Mouse (Mus musculus): Measurements from ENCODE around the gene Adipoq. TPM values are rescaled to one million over a fixed set of nuclear protein-coding genes. Genes with fewer than 3 reads are reported as not detected.

Adipoq gene
- polyA plus RNA-seq, 1 experiment from 2014 or later, result not detected

DNA sequence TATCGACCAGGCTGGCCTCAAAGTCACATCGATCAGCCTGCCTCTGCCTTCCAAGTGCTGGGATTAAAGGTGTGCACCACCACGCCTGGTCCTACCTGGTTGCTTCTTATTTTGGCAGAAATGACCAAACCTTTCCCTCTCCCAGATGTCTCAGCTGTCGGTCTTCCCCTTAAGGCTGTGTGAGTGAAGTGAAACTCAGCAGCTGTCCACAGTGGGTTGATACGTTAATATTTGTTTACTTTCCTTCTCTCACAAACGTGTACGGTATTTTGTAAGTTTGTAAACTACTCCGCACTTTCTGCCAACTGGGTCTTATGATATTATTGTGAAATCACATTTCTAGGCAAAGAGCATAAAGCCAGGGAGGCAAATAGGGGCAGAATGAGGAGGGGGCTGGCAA, 3.1 kb downstream of the Adipoq start:
- Histone ChIP-seq H3K27me3 (no peaks in the 10 kb centered on the region), H3K9me3 (no peaks in the 10 kb centered on the region), H3K4me3 (no peak overlapping the region), H3K4me1 (replicated peaks) (no peaks in the 10 kb centered on the region), H3K9ac (no peak overlapping the region), H3K4me2 (no peak overlapping the region), H3K36me3 (no peaks in the 10 kb centered on the region), H3K27ac (replicated peaks) (no peak overlapping the region)
- 90% methylated on average over 8 of the region's 8 CpGs for WGBS
- no peak for ATAC-seq (ENCODE audit: low read depth)

DNA sequence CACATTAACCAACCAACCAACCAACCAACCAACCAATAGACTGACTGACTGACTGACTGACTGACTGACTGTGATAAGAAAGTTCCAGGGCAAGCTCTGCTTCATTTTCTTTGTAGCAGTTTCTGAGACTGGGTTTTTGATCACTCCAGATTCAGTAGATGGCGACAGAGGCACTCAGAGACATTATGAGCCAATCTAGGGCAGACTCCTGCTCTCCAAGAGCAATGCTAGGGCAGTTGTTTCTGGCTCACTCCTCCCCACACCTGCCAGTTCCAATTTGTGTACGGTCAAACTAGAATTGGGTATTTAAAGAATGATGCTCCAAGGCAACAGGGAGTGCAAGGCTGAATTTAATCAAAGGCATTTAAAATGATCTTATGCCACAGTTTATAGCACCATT, 5.1 kb downstream of the Adipoq start:
- Histone ChIP-seq H3K4me1 (replicated peaks) (no peaks in the 10 kb centered on the region), H3K36me3 (no peaks in the 10 kb centered on the region), H3K4me3 (no peak overlapping the region), H3K27ac (replicated peaks) (no peak overlapping the region), H3K27me3 (no peaks in the 10 kb centered on the region), H3K4me2 (no peak overlapping the region), H3K9ac (no peak overlapping the region), H3K9me3 (no peaks in the 10 kb centered on the region)
- ATAC-seq (ENCODE audit: low read depth), result no peak
- 39% methylated on average over 2 of the region's 2 CpGs for WGBS

DNA sequence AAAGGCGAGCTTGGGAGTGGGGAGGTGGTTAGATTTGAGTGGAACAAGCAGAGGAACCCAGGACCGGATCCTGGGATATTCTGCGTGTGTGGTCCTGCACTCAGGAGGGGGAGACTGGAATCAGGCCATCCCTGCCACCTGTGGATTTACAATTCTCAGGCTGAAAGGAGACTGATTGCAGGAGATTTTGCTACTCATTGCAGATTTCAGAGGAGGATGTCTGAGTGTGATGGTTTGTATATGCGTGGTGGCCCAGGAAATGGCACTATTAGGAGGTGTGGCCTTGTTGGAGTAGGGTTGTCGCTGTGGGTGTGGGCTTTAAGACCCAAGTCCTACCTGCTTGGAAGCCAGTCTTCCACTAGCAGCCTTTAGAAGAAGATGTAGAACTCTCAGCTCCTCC, 7.9 kb downstream of the Adipoq start:
- H3K9me3 ChIP-seq, result no peaks in the 10 kb centered on the region
- 76% methylated on average over 5 of the region's 5 CpGs for WGBS
- no peaks in the 10 kb centered on the region for H3K4me1 ChIP-seq (replicated peaks)
- H3K27ac ChIP-seq (replicated peaks), result no peak overlapping the region
- no peak overlapping the region for H3K4me2 ChIP-seq
- no peak overlapping the region for H3K4me3 ChIP-seq
- no peaks in the 10 kb centered on the region for H3K27me3 ChIP-seq
- no peaks in the 10 kb centered on the region for H3K36me3 ChIP-seq
- no peak overlapping the region for H3K9ac ChIP-seq
- ATAC-seq (ENCODE audit: low read depth), result no peak

DNA sequence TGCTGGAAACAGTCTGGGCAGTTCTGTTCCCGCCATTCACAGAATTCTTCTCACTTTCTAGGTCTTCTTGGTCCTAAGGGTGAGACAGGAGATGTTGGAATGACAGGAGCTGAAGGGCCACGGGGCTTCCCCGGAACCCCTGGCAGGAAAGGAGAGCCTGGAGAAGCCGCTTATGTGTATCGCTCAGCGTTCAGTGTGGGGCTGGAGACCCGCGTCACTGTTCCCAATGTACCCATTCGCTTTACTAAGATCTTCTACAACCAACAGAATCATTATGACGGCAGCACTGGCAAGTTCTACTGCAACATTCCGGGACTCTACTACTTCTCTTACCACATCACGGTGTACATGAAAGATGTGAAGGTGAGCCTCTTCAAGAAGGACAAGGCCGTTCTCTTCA, 10.7 kb downstream of the Adipoq start:
- H3K4me1 ChIP-seq (replicated peaks), result no peaks in the 10 kb centered on the region
- H3K27me3 ChIP-seq, result no peaks in the 10 kb centered on the region
- H3K9ac ChIP-seq, result no peak overlapping the region
- 94% methylated on average over 13 of the region's 13 CpGs for WGBS
- H3K36me3 ChIP-seq, result no peaks in the 10 kb centered on the region
- no peak overlapping the region for H3K4me3 ChIP-seq
- no peaks in the 10 kb centered on the region for H3K9me3 ChIP-seq
- H3K4me2 ChIP-seq, result no peak overlapping the region
- no peak for ATAC-seq (ENCODE audit: low read depth)
- no peak overlapping the region for H3K27ac ChIP-seq (replicated peaks)

DNA sequence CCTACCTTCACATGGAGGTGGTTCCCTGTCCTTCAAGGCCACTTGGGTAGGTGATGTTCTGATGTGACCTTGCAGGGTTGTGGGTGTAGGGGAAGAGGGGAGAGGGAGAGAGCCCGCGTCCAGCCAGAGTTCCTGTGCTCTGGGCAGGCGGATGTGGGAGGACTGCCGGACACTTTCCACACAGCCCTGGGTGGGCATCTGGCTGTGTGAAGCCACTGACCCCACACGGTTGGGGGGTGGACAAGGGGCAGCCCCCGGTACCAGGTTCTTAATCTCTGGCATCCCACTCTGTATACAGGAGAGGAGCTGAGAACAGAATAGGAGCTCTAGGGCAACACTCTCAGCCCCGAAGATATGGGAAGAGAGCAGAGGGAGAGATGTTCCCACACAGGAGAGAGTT, 12.0 kb downstream of the Adipoq start:
- Histone ChIP-seq H3K4me3 (no peak overlapping the region), H3K36me3 (no peaks in the 10 kb centered on the region), H3K4me2 (no peak overlapping the region), H3K27ac (replicated peaks) (no peak overlapping the region), H3K27me3 (no peaks in the 10 kb centered on the region), H3K4me1 (replicated peaks) (no peaks in the 10 kb centered on the region), H3K9me3 (no peaks in the 10 kb centered on the region), H3K9ac (no peak overlapping the region)
- 88% methylated on average over 7 of the region's 7 CpGs for WGBS
- ATAC-seq (ENCODE audit: low read depth), result no peak

DNA sequence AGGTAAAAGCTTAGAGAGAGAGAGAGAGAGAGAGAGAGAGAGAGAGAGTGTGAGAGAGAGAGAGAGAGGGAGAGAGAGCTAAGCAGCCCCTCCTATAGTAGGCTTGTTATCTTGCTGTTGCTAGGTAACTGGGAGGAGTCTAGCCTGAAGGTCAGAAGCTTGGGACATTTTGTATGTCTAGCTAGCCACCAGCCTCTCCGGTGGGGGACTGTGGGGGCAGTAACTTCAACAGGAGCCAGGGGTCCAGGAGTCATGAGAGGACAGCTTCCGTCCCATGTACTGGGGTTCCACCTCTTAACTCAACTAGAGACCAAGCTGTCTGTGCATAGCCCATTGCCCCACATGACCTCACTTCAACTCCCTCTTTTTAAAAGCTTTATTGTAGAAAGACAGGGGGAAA, 12.6 kb downstream of the Adipoq start:
- Histone ChIP-seq H3K36me3 (no peaks in the 10 kb centered on the region), H3K27ac (replicated peaks) (no peak overlapping the region), H3K9ac (no peak overlapping the region), H3K4me1 (replicated peaks) (no peaks in the 10 kb centered on the region), H3K4me2 (no peak overlapping the region), H3K27me3 (no peaks in the 10 kb centered on the region), H3K4me3 (no peak overlapping the region), H3K9me3 (no peaks in the 10 kb centered on the region)
- ATAC-seq (ENCODE audit: low read depth), result no peak
- WGBS, result 81% methylated on average over 2 of the region's 2 CpGs

DNA sequence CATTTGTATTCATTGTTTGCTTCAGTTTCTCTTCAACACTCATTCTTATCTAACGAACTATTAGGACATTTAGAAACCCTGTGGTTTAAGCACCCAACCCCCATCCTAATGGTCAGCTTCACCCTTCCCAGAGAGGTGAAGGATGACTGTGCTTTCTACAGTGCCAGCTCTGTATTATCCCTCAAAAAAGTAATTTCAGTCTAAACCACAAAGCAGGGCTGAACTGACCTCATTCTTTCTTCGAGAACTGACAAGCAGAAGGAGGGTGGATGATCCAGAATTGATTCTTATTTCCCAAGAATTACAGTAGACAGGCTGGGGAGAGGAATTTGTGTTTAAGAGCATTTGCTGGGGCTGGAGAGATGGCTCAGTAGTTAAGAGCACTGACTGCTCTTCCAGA, 13.4 kb downstream of the Adipoq start:
- no peaks in the 10 kb centered on the region for H3K27me3 ChIP-seq

DNA sequence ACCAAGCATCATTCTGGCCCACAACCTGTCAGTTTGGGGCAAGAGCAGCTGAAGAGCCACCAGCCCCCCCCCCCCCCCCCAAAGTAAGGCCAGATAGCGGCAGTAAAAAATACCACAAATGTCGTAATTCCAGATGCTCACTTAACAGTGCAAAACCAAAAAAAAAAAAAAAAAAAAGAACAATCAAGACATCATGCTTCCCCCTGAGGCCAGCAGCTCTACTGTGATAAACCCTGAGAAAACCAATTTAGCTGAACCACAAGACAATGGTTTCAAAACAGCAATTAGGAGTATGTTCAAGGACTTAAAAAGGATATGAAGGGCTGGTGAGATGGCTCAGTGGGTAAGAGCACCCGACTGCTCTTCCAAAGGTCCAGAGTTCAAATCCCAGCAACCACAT, 15.8 kb downstream of the Adipoq start:
- Histone ChIP-seq H3K4me1 (replicated peaks) (no peaks in the 10 kb centered on the region), H3K27me3 (no peaks in the 10 kb centered on the region), H3K36me3 (no peaks in the 10 kb centered on the region), H3K4me3 (no peak overlapping the region), H3K27ac (replicated peaks) (no peak overlapping the region), H3K9me3 (no peaks in the 10 kb centered on the region), H3K9ac (no peak overlapping the region), H3K4me2 (no peak overlapping the region)
- WGBS, result 85% methylated on average over 3 of the region's 3 CpGs
- ATAC-seq (ENCODE audit: low read depth), result no peak

More for the DNA sequence above, 13.4 kb downstream of the Adipoq start:
- no peaks in the 10 kb centered on the region for H3K4me1 ChIP-seq (replicated peaks)
- no peaks in the 10 kb centered on the region for H3K9me3 ChIP-seq
- H3K9ac ChIP-seq, result no peak overlapping the region
- H3K36me3 ChIP-seq, result no peaks in the 10 kb centered on the region
- H3K4me2 ChIP-seq, result no peak overlapping the region
- WGBS, result 68% methylated on average over 2 of the region's 2 CpGs
- no peak overlapping the region for H3K4me3 ChIP-seq
- no peak for ATAC-seq (ENCODE audit: low read depth)
- H3K27ac ChIP-seq (replicated peaks), result no peak overlapping the region

DNA sequence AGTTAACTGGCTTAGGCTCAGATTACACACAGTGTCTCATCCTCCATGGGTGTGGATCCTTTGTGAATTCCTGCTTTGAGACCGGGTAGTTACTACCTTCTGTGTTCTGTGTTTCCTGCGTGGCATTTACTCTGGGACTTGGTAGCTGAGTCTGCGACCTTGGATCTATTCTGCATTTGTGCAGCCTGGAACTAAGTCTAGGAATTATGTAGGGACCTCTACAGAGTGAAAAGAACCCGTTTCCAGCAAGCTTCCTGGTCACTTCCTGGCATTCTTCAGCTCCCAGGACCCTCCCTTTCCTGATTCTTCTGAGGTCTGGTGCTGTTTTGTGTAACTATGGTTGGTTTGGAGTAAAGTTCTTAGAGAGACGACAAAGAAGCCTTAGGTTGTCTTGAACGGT, 18.1 kb downstream of the Adipoq start:
- H3K4me3 ChIP-seq, result no peak overlapping the region
- H3K27me3 ChIP-seq, result no peaks in the 10 kb centered on the region
- no peak for ATAC-seq (ENCODE audit: low read depth)
- H3K4me2 ChIP-seq, result no peak overlapping the region
- no peak overlapping the region for H3K27ac ChIP-seq (replicated peaks)
- WGBS, result 77% methylated on average over 6 of the region's 6 CpGs
- no peaks in the 10 kb centered on the region for H3K4me1 ChIP-seq (replicated peaks)
- no peaks in the 10 kb centered on the region for H3K36me3 ChIP-seq
- no peaks in the 10 kb centered on the region for H3K9me3 ChIP-seq
- H3K9ac ChIP-seq, result no peak overlapping the region

DNA sequence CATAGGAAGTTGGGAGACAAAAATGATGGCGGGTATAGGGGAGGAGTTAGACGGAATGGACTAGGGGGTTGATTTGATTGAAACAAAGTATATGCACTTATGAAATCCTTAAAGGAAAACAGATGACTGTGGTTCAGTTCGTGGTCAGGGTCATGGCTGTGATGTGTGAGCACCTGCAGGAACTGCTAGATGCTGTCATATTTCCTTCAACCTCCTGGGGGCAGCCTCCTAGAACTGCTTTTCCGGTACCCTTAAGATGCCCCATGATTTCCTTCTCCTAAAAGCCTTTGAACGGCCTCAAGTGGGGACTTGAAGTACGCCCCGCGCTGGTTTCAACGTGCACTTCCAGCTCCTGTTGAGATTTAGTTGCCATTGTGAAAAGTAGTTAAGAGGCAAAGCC, 19.1 kb downstream of the Adipoq start:
- ATAC-seq (ENCODE audit: low read depth), result no peak

DNA sequence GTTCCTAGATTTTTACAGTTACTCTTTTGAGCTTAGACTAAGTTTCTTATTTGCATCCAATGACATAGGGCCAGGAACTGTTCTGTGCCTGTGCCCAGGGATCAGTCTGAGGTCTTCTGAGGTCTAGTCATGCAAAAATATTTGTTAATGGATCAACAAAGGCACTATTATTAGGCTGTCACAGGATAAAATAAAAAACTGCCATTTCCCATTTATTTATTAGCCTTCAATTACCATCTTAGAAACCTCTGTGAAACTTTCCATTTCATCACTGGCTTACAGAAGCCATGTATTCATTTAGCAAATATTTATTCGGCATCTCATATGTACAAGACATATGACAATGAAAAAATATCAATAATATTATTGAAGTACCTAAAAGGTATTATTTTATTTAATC, 20.3 kb downstream of the Adipoq start:
- Histone ChIP-seq H3K4me2 (no peak overlapping the region), H3K9ac (no peak overlapping the region), H3K4me3 (no peak overlapping the region), H3K27me3 (no peaks in the 10 kb centered on the region), H3K36me3 (no peaks in the 10 kb centered on the region), H3K9me3 (no peaks in the 10 kb centered on the region), H3K27ac (replicated peaks) (no peak overlapping the region), H3K4me1 (replicated peaks) (no peaks in the 10 kb centered on the region)
- WGBS, result 94% methylated on average over 1 of the region's 1 CpGs
- ATAC-seq (ENCODE audit: low read depth), result no peak

More for the DNA sequence above, 19.1 kb downstream of the Adipoq start:
- no peaks in the 10 kb centered on the region for H3K36me3 ChIP-seq
- no peak overlapping the region for H3K27ac ChIP-seq (replicated peaks)
- no peak overlapping the region for H3K4me3 ChIP-seq
- no peaks in the 10 kb centered on the region for H3K9me3 ChIP-seq
- H3K4me2 ChIP-seq, result no peak overlapping the region
- 68% methylated on average over 9 of the region's 9 CpGs for WGBS
- no peaks in the 10 kb centered on the region for H3K4me1 ChIP-seq (replicated peaks)
- no peak overlapping the region for H3K9ac ChIP-seq
- no peaks in the 10 kb centered on the region for H3K27me3 ChIP-seq

DNA sequence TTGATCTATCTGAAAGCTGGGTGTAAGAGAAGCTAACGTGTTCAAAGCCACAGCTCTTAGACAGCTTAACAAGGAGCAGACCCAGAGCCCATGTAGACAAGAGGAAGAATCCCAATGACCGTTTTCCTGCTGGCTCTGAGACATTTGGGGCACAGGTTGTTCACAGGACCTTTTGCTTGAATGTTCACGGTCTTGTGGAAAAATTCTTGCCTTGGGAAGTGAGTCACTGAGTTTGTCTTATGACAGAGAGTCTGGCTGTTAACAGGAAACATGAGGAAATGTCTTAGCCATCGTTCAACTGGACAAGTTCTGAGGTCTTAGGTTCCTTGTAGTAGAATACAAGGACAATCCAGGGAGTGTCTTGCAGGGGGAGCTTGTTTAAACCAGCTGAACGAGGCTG, 20.7 kb downstream of the Adipoq start:
- H3K4me1 ChIP-seq (replicated peaks), result no peaks in the 10 kb centered on the region
- no peak overlapping the region for H3K27ac ChIP-seq (replicated peaks)
- no peak overlapping the region for H3K4me2 ChIP-seq
- no peak overlapping the region for H3K9ac ChIP-seq
- no peaks in the 10 kb centered on the region for H3K27me3 ChIP-seq
- no peaks in the 10 kb centered on the region for H3K36me3 ChIP-seq
- WGBS, result 79% methylated on average over 5 of the region's 5 CpGs
- H3K4me3 ChIP-seq, result no peak overlapping the region
- H3K9me3 ChIP-seq, result no peaks in the 10 kb centered on the region
- ATAC-seq (ENCODE audit: low read depth), result no peak

DNA sequence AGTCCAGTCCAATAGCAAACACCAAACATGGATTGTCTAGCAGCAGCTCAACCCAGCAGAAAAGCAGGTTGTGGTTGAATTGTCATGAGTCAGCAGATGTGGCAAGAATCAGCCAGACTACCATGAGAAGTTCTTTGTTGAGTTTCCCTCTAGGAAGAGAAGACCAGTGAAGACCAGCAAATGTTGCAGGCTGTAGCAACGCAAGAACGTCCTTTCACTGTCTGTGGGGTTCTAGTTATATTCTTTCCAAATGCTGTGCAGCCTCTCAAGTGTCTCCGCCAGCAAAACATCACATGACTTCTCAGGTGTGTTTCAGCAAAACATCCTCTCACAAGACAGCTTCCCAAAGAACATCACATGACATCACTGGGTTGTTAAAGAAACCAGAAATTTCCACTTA, 24.5 kb downstream of the Adipoq start:
- Histone ChIP-seq H3K9me3 (0 out of 2 replicates have a peak, but pooled peaks cover 6% of the 10 kb centered on the region), H3K36me3 (no peaks in the 10 kb centered on the region), H3K4me3 (no peak overlapping the region), H3K4me1 (replicated peaks) (no peaks in the 10 kb centered on the region), H3K9ac (no peak overlapping the region), H3K27me3 (no peaks in the 10 kb centered on the region), H3K4me2 (no peak overlapping the region), H3K27ac (replicated peaks) (no peak overlapping the region)
- WGBS, result 93% methylated on average over 3 of the region's 3 CpGs
- ATAC-seq (ENCODE audit: low read depth), result no peak
